In genomic region chr2:28201441-28201841, GRCm38 (mm10) we compare ENCODE assay signal across 23 mouse cellular contexts. TPM values are rescaled to one million over a fixed set of nuclear protein-coding genes. Genes with fewer than 3 reads are reported as not detected.
A peak's percentile ranks its signal among the peaks of the same experiment; 100 is the strongest.
DNase-seq lines count a peak whose midpoint lies in the region; TF ChIP-seq lines count a peak whose summit lies in the region.
"Had no signal": no experiment of that assay in that cellular context is flagged by ENCODE, and none has a peak within 500 bp of the region (broad histone marks: within the 10 kb centered on the region; RNA-seq: fewer than 3 reads in every experiment).

No protein-coding gene starts in this region.

- peak overlapping the region; percentile 97 for H3K27ac ChIP-seq in layer of hippocampus, adult 2 months
- 0 out of 2 replicates have a peak overlapping the region, but pooled peaks have one; percentile 52 for H3K27ac ChIP-seq in cortical plate, adult 2 months (ENCODE audit: insufficient read depth, low read length)
- no peak overlapping the region for H3K27ac ChIP-seq in hindbrain, embryonic 10.5 days
- H3K27ac ChIP-seq: embryonic facial prominence, embryonic 10.5 days; limb, embryonic 10.5 days; liver, embryonic 15.5 days; lung, embryonic 15.5 days; midbrain, embryonic 15.5 days; stomach, embryonic 15.5 days had no signal

- DNase-seq in cerebellum, adult 11-12 months = peak; percentile 60
- DNase-seq in cerebellum, postnatal 4 days (ENCODE audit: low spot score in 2 of 2) = no peak
- DNase-seq in layer of hippocampus, adult 2 months (ENCODE audit: low spot score in 2 of 2) = peak in 1 of 2 experiments; percentile 9
- DNase-seq in layer of hippocampus, postnatal 10 days (ENCODE audit: low spot score in 2 of 2) = no peak
- DNase-seq in cerebellum, adult 8-10 months = peak; percentile 45
- DNase-seq in kidney, adult 11 months = no peak
- no peak for DNase-seq in hindbrain, embryonic 10.5 days (ENCODE audit: low spot score)
- DNase-seq: adrenal gland, postnatal 36 days; forebrain, postnatal 0 days; kidney, adult 18-20 months; kidney, postnatal 4 days; layer of hippocampus, adult 9-11 months; liver; lung, postnatal 4 days; thymus, postnatal 25 days had no signal

- no peak for TF ChIP-seq CTCF in layer of hippocampus, adult 2 months (conservative IDR thresholded peaks at IDR 0.05)
- no peak for TF ChIP-seq CTCF in cortical plate, adult 2 months (IDR thresholded peaks at IDR 0.05; ENCODE audit: extremely low read depth, insufficient read depth, low read length)

- H3K36me3 ChIP-seq in hindbrain, embryonic 10.5 days = no peaks in the 10 kb centered on the region
- H3K36me3 ChIP-seq: embryonic facial prominence, embryonic 10.5 days; limb, embryonic 10.5 days; liver, embryonic 15.5 days; lung, embryonic 15.5 days; midbrain, embryonic 15.5 days; stomach, embryonic 15.5 days had no signal

- no peaks in the 10 kb centered on the region for H3K9me3 ChIP-seq in hindbrain, embryonic 10.5 days
- H3K9me3 ChIP-seq: embryonic facial prominence, embryonic 10.5 days; limb, embryonic 10.5 days; liver, embryonic 15.5 days; lung, embryonic 15.5 days; midbrain, embryonic 15.5 days; stomach, embryonic 15.5 days had no signal

- 82% methylated on average over 3 of the region's 3 CpGs for WGBS in hindbrain, embryonic 10.5 days

- TF ChIP-seq POLR2A in cortical plate, adult 2 months (IDR thresholded peaks at IDR 0.05; ENCODE audit: extremely low read depth, insufficient read depth, low read length) = no peak

- peaks cover 13% of the 10 kb centered on the region for H3K4me1 ChIP-seq in cortical plate, adult 2 months (ENCODE audit: control insufficient read depth, insufficient read depth, low read length)
- peaks cover 30% of the 10 kb centered on the region for H3K4me1 ChIP-seq in hindbrain, embryonic 10.5 days (replicated peaks)

- H3K4me3 ChIP-seq in layer of hippocampus, adult 2 months = no peak overlapping the region
- H3K4me3 ChIP-seq in cortical plate, adult 2 months (ENCODE audit: insufficient read depth, low read length) = no peak overlapping the region
- H3K4me3 ChIP-seq in hindbrain, embryonic 10.5 days = no peak overlapping the region
- H3K4me3 ChIP-seq: embryonic facial prominence, embryonic 10.5 days; limb, embryonic 10.5 days; liver, embryonic 15.5 days; lung, embryonic 15.5 days; midbrain, embryonic 15.5 days; stomach, embryonic 15.5 days had no signal

- peaks cover 12% of the 10 kb centered on the region for H3K27me3 ChIP-seq in hindbrain, embryonic 10.5 days (ENCODE audit: insufficient read depth, poor library complexity, severe bottlenecking)
- H3K27me3 ChIP-seq: midbrain, embryonic 15.5 days had no signal

RNA-seq across cellular contexts. Expression of gene Olfm1, which starts 8.6 kb away (rescaled TPM):
- total RNA-seq in layer of hippocampus, adult 2 months (2021) = 1,000 to 10,000 TPM; 1,799 to 1,811 TPM
- total RNA-seq in layer of hippocampus, postnatal 10 days (2021) = 100 to 1,000 TPM; 906 to 941 TPM
- polyA plus RNA-seq in cortical plate, adult 2 months (2012; rRNA removed) = 1,426 and 1,489 TPM in 2 replicates
- 46.9 and 113 TPM in 2 replicates for polyA plus RNA-seq in hindbrain, embryonic 10.5 days (2016; fragmentation: Nextera tagmentation; extraction: Ambion mirVana)
- total RNA-seq: hematopoietic stem cell, adult 5-6 weeks had no signal

Comparison
In these comparisons a context has a peak if more than half of its experiments do, and no peak if none do; other contexts are left out.
1. DNase-seq: peak in cerebellum, adult 11-12 months (single experiment) and cerebellum, adult 8-10 months (single experiment); none in cerebellum, postnatal 4 days (0 of 2), layer of hippocampus, postnatal 10 days (0 of 2), kidney, adult 11 months (single experiment) and hindbrain, embryonic 10.5 days (single experiment).